Mouse (Mus musculus): Measurements from ENCODE around the gene Pld2.

The Pld2 gene

GRCm38 (mm10) chr11:70577201-70577600 is 37.3 kb downstream of the Pld2 start:
- no peak for DNase-seq (ENCODE audit: low read depth, low spot score)

GRCm38 (mm10) chr11:70578962-70579361 is 39.1 kb downstream of the Pld2 start:
- DNase-seq (ENCODE audit: low read depth, low spot score) = no peak

- no peak for DNase-seq (ENCODE audit: low read depth, low spot score)
Observed at GRCm38 (mm10) chr11:70579710-70580357, 40.0 kb downstream of the Pld2 start.

GRCm38 (mm10) chr11:70580358-70580720 is 40.5 kb downstream of the Pld2 start:
- DNase-seq (ENCODE audit: low read depth, low spot score) = no peak

- no peak for DNase-seq (ENCODE audit: low read depth, low spot score)
Observed at GRCm38 (mm10) chr11:70580921-70581320, 41.1 kb downstream of the Pld2 start.

- peak; percentile 17 for DNase-seq (ENCODE audit: low read depth, low spot score)
Observed at GRCm38 (mm10) chr11:70582196-70582595, 42.3 kb downstream of the Pld2 start.

- no peak for DNase-seq (ENCODE audit: low read depth, low spot score)
Observed at GRCm38 (mm10) chr11:70583022-70583714, 43.3 kb downstream of the Pld2 start.

GRCm38 (mm10) chr11:70583775-70584174 is 43.9 kb downstream of the Pld2 start:
- no peak for DNase-seq (ENCODE audit: low read depth, low spot score)

GRCm38 (mm10) chr11:70585457-70585856 is 45.6 kb downstream of the Pld2 start:
- no peak for DNase-seq (ENCODE audit: low read depth, low spot score)

- DNase-seq (ENCODE audit: low read depth, low spot score) = no peak
Observed at GRCm38 (mm10) chr11:70586261-70586660, 46.4 kb downstream of the Pld2 start.

GRCm38 (mm10) chr11:70586954-70587353 is 47.1 kb downstream of the Pld2 start:
- DNase-seq (ENCODE audit: low read depth, low spot score) = no peak

- DNase-seq (ENCODE audit: low read depth, low spot score) = no peak
Observed at GRCm38 (mm10) chr11:70591733-70592132, 51.9 kb downstream of the Pld2 start.

GRCm38 (mm10) chr11:70594253-70594989 is 54.6 kb downstream of the Pld2 start:
- DNase-seq (ENCODE audit: low read depth, low spot score) = no peak

GRCm38 (mm10) chr11:70595638-70596037 is 55.8 kb downstream of the Pld2 start:
- no peak for DNase-seq (ENCODE audit: low read depth, low spot score)

- no peak for DNase-seq (ENCODE audit: low read depth, low spot score)
Observed at GRCm38 (mm10) chr11:70596094-70596493, 56.2 kb downstream of the Pld2 start.

- no peak for DNase-seq (ENCODE audit: low read depth, low spot score)
Observed at GRCm38 (mm10) chr11:70597301-70597700, 57.4 kb downstream of the Pld2 start.

- no peak for DNase-seq (ENCODE audit: low read depth, low spot score)
Observed at GRCm38 (mm10) chr11:70598451-70598953, 58.6 kb downstream of the Pld2 start.

GRCm38 (mm10) chr11:70605024-70605566 is 65.2 kb downstream of the Pld2 start:
- peak; percentile 72 for DNase-seq (ENCODE audit: low read depth, low spot score)

GRCm38 (mm10) chr11:70606717-70607116 is 66.9 kb downstream of the Pld2 start:
- no peak for DNase-seq (ENCODE audit: low read depth, low spot score)

GRCm38 (mm10) chr11:70607611-70608010 is 67.7 kb downstream of the Pld2 start:
- no peak for DNase-seq (ENCODE audit: low read depth, low spot score)

Measured in forelimb bud, embryonic 11.5 days (tissue).